Mouse (Mus musculus) fat pad, adult 2 months (tissue): Measurements from ENCODE around the gene Gprc5a.

Experiments
- DNase-seq: peaks from one replicate; pipeline ENCODE4 v3.0.0-alpha.2; 2011; ENCODE audit warnings: low read depth, low spot score; ENCODE audit errors: extremely low read depth

Gprc5a gene

GRCm38 (mm10) chr6:135065236-135065957 is at the start of gene Gprc5a:
Gprc5a (plus strand) TSS chr6:135065651.
- DNase-seq = no peak

- no peak for DNase-seq
These were observed 48.2 kb upstream of the Gprc5a start for GRCm38 (mm10) chr6:135017211-135017610.

- DNase-seq = no peak
These were observed 45.9 kb upstream of the Gprc5a start for GRCm38 (mm10) chr6:135019564-135019963.

GRCm38 (mm10) chr6:135021633-135022032 is 43.8 kb upstream of the Gprc5a start:
- no peak for DNase-seq

- no peak for DNase-seq
These were observed 42.1 kb upstream of the Gprc5a start for GRCm38 (mm10) chr6:135023379-135023778.

GRCm38 (mm10) chr6:135024781-135025420 is 40.5 kb upstream of the Gprc5a start:
- DNase-seq = no peak

GRCm38 (mm10) chr6:135026232-135026631 is 39.2 kb upstream of the Gprc5a start:
- no peak for DNase-seq

GRCm38 (mm10) chr6:135026755-135027154 is 38.7 kb upstream of the Gprc5a start:
- no peak for DNase-seq

- no peak for DNase-seq
These were observed 36.2 kb upstream of the Gprc5a start for GRCm38 (mm10) chr6:135029246-135029645.

GRCm38 (mm10) chr6:135038674-135039073 is 26.8 kb upstream of the Gprc5a start:
- DNase-seq = no peak

- no peak for DNase-seq
These were observed 25.1 kb upstream of the Gprc5a start for GRCm38 (mm10) chr6:135040275-135040871.

GRCm38 (mm10) chr6:135041930-135042329 is 23.5 kb upstream of the Gprc5a start:
- DNase-seq = no peak

GRCm38 (mm10) chr6:135047276-135047675 is 18.2 kb upstream of the Gprc5a start:
- DNase-seq = no peak

- no peak for DNase-seq
These were observed 16.9 kb upstream of the Gprc5a start for GRCm38 (mm10) chr6:135048509-135048908.

GRCm38 (mm10) chr6:135048956-135049355 is 16.5 kb upstream of the Gprc5a start:
- DNase-seq = no peak

GRCm38 (mm10) chr6:135053789-135054188 is 11.7 kb upstream of the Gprc5a start:
- no peak for DNase-seq

- no peak for DNase-seq
These were observed 9.6 kb upstream of the Gprc5a start for GRCm38 (mm10) chr6:135055882-135056281.

- DNase-seq = no peak
These were observed 4.7 kb upstream of the Gprc5a start for GRCm38 (mm10) chr6:135060728-135061127.

- no peak for DNase-seq
These were observed 830 bp upstream of the Gprc5a start for GRCm38 (mm10) chr6:135064621-135065020.

GRCm38 (mm10) chr6:135066795-135067445 is 1.5 kb downstream of the Gprc5a start:
- DNase-seq = no peak

- no peak for DNase-seq
These were observed 2.8 kb downstream of the Gprc5a start for GRCm38 (mm10) chr6:135068221-135068620.

GRCm38 (mm10) chr6:135069856-135070255 is 4.4 kb downstream of the Gprc5a start:
- DNase-seq = no peak
